Mouse (Mus musculus): ENCODE measurements around the gene Rreb1. TPM values are rescaled to one million over a fixed set of nuclear protein-coding genes. Genes with fewer than 3 reads are reported as not detected.

Gene Rreb1
- polyA plus RNA-seq, 1 experiment from 2014 or later, result 20.6 TPM

DNA sequence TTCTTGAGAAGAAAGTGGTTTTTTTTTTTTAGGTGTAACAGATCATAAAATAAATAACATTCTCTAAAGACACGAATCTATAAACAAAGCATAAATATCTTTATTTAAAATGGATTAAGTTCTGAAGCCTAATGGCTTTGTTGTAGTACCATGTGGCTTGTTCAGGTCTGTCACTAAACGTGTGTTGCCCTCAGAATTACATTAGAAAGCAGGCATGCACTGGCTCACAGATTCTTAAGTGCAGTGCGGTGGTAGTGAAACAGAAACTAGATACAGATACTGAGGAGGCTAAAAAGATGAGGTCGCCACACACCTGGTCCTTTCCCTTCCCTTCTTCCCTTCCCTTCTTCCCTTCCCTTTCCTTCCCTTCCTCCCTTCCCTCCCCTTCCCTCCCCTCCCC is 75.2 kb downstream of the Rreb1 start:
- 35% methylated on average over 4 of the region's 4 CpGs for WGBS
- H3K4me1 ChIP-seq (replicated peaks; ENCODE audit: control insufficient read depth, insufficient read depth, low read length), result peaks cover 41% of the 10 kb centered on the region
- H3K27me3 ChIP-seq (ENCODE audit: control insufficient read depth, insufficient read depth, low read depth, low read length), result no peaks in the 10 kb centered on the region
- no peak overlapping the region for H3K9ac ChIP-seq (ENCODE audit: low read length)
- no peaks in the 10 kb centered on the region for H3K36me3 ChIP-seq (ENCODE audit: control insufficient read depth, insufficient read depth, low read length)
- H3K4me3 ChIP-seq (ENCODE audit: low read length), result no peak overlapping the region
- no peaks in the 10 kb centered on the region for H3K9me3 ChIP-seq (ENCODE audit: control insufficient read depth, low read length)
- no peak overlapping the region for H3K4me2 ChIP-seq (ENCODE audit: low read depth, low read length)
- no peak for ATAC-seq (ENCODE audit: low read depth)
- H3K27ac ChIP-seq (ENCODE audit: low read length), result no peak overlapping the region

GRCm38 (mm10) chr13:37854031-37854431 is 75.8 kb downstream of the Rreb1 start:
- peaks cover 45% of the 10 kb centered on the region for H3K4me1 ChIP-seq (replicated peaks; ENCODE audit: control insufficient read depth, insufficient read depth, low read length)
- H3K27ac ChIP-seq (ENCODE audit: low read length), result peak overlapping the region; percentile 93
- no peaks in the 10 kb centered on the region for H3K27me3 ChIP-seq (ENCODE audit: control insufficient read depth, insufficient read depth, low read depth, low read length)
- WGBS, result 3% methylated on average over 14 of the region's 14 CpGs
- H3K9me3 ChIP-seq (ENCODE audit: control insufficient read depth, low read length), result no peaks in the 10 kb centered on the region
- peak overlapping the region; percentile 61 for H3K4me2 ChIP-seq (ENCODE audit: low read depth, low read length)
- H3K9ac ChIP-seq (ENCODE audit: low read length), result peak overlapping the region; percentile 61
- ATAC-seq (ENCODE audit: low read depth), result peak; percentile 52
- no peaks in the 10 kb centered on the region for H3K36me3 ChIP-seq (ENCODE audit: control insufficient read depth, insufficient read depth, low read length)
- peak overlapping the region; percentile 39 for H3K4me3 ChIP-seq (ENCODE audit: low read length)

- H3K4me3 ChIP-seq (ENCODE audit: low read length), result peak overlapping the region; percentile 39
- WGBS, result 22% methylated on average over 14 of the region's 14 CpGs
- peak overlapping the region; percentile 61 for H3K9ac ChIP-seq (ENCODE audit: low read length)
- H3K4me1 ChIP-seq (replicated peaks; ENCODE audit: control insufficient read depth, insufficient read depth, low read length), result peaks cover 47% of the 10 kb centered on the region
- H3K27me3 ChIP-seq (ENCODE audit: control insufficient read depth, insufficient read depth, low read depth, low read length), result no peaks in the 10 kb centered on the region
- 0 out of 2 replicates have a peak, but pooled peaks cover 2% of the 10 kb centered on the region for H3K36me3 ChIP-seq (ENCODE audit: control insufficient read depth, insufficient read depth, low read length)
- H3K27ac ChIP-seq (ENCODE audit: low read length), result peak overlapping the region; percentile 93
- ATAC-seq (ENCODE audit: low read depth), result 0 out of 2 replicates have a peak, but pooled peaks have one; percentile 26
- no peaks in the 10 kb centered on the region for H3K9me3 ChIP-seq (ENCODE audit: control insufficient read depth, low read length)
- H3K4me2 ChIP-seq (ENCODE audit: low read depth, low read length), result peak overlapping the region; percentile 61
Measured at GRCm38 (mm10) chr13:37854455-37855220, 76.4 kb downstream of the Rreb1 start.

- H3K27me3 ChIP-seq (ENCODE audit: control insufficient read depth, insufficient read depth, low read depth, low read length), result no peaks in the 10 kb centered on the region
- peak overlapping the region; percentile 61; the same call in 1 of the 2 replicates for H3K4me2 ChIP-seq (ENCODE audit: low read depth, low read length)
- WGBS, result 37% methylated on average over 3 of the region's 3 CpGs
- H3K9me3 ChIP-seq (ENCODE audit: control insufficient read depth, low read length), result no peaks in the 10 kb centered on the region
- peak overlapping the region; percentile 93 for H3K27ac ChIP-seq (ENCODE audit: low read length)
- ATAC-seq (ENCODE audit: low read depth), result no peak
- H3K4me1 ChIP-seq (replicated peaks; ENCODE audit: control insufficient read depth, insufficient read depth, low read length), result peaks cover 50% of the 10 kb centered on the region
- 0 out of 2 replicates have a peak, but pooled peaks cover 3% of the 10 kb centered on the region for H3K36me3 ChIP-seq (ENCODE audit: control insufficient read depth, insufficient read depth, low read length)
- no peak overlapping the region for H3K4me3 ChIP-seq (ENCODE audit: low read length)
- H3K9ac ChIP-seq (ENCODE audit: low read length), result no peak overlapping the region
Measured at GRCm38 (mm10) chr13:37855221-37855757, 77.1 kb downstream of the Rreb1 start.

GRCm38 (mm10) chr13:37855765-37856164 is 77.6 kb downstream of the Rreb1 start:
- H3K27ac ChIP-seq (ENCODE audit: low read length), result no peak overlapping the region
- no peak overlapping the region for H3K9ac ChIP-seq (ENCODE audit: low read length)
- no peak overlapping the region for H3K4me2 ChIP-seq (ENCODE audit: low read depth, low read length)
- 0 out of 2 replicates have a peak, but pooled peaks cover 3% of the 10 kb centered on the region for H3K36me3 ChIP-seq (ENCODE audit: control insufficient read depth, insufficient read depth, low read length)
- H3K27me3 ChIP-seq (ENCODE audit: control insufficient read depth, insufficient read depth, low read depth, low read length), result no peaks in the 10 kb centered on the region
- H3K4me1 ChIP-seq (replicated peaks; ENCODE audit: control insufficient read depth, insufficient read depth, low read length), result peaks cover 50% of the 10 kb centered on the region
- H3K9me3 ChIP-seq (ENCODE audit: control insufficient read depth, low read length), result no peaks in the 10 kb centered on the region
- ATAC-seq (ENCODE audit: low read depth), result no peak
- H3K4me3 ChIP-seq (ENCODE audit: low read length), result no peak overlapping the region

- Histone ChIP-seq H3K4me3 (ENCODE audit: low read length) (no peak overlapping the region), H3K4me1 (replicated peaks; ENCODE audit: control insufficient read depth, insufficient read depth, low read length) (peaks cover 57% of the 10 kb centered on the region)
- no peak for ATAC-seq (ENCODE audit: low read depth)
Measured at GRCm38 (mm10) chr13:37856537-37856936, 78.3 kb downstream of the Rreb1 start.

DNA sequence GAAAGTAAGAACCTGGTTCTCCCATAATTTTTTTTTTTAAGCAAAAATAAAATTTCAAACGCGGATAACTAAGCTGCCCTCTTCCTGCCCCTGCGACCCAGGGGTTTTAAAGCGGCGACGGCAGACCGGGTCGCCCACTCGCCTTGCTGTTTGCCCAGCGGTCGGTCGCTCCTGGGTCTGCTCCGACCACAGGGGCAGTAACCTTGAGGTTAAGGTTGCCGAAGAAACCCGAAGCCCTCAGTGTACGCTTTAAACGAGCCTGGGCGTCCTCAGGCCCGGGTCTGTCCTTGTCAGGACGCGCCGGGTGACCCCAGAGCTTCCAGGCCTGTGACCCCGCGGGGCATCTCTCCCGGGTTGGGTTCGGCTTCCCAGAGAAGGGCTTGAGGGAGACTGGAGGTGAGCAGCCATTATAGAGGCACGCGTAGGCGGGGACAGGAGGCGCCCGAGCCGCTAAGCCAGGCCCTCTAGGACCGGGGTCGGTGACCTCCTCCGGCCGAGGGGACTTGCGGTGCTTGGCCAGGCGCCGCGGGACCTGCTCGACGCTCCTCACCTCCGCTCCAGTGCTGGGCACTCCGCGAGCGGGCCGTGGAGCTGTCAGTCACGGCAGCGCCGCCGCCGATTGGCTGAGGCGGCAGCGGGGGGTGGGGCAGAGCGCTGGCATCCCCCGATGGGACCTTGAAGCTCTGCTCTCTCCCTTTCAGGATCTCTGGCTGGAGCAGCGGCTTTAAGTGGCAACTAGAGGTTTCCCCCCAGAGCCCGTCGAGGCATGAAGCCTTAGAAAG is 79.3 kb downstream of the Rreb1 start:
- WGBS, result under 1% methylated on average over 54 of the region's 59 CpGs
- H3K36me3 ChIP-seq (ENCODE audit: control insufficient read depth, insufficient read depth, low read length), result 0 out of 2 replicates have a peak, but pooled peaks cover 3% of the 10 kb centered on the region
- no peaks in the 10 kb centered on the region for H3K9me3 ChIP-seq (ENCODE audit: control insufficient read depth, low read length)
- H3K9ac ChIP-seq (ENCODE audit: low read length), result peak overlapping the region; percentile 81
- peak overlapping the region; percentile 72 for H3K4me3 ChIP-seq (ENCODE audit: low read length)
- ATAC-seq (ENCODE audit: low read depth), result peak; percentile 93
- H3K27ac ChIP-seq (ENCODE audit: low read length), result peak overlapping the region; percentile 84
- peaks cover 64% of the 10 kb centered on the region for H3K4me1 ChIP-seq (replicated peaks; ENCODE audit: control insufficient read depth, insufficient read depth, low read length)
- H3K27me3 ChIP-seq (ENCODE audit: control insufficient read depth, insufficient read depth, low read depth, low read length), result no peaks in the 10 kb centered on the region
- H3K4me2 ChIP-seq (ENCODE audit: low read depth, low read length), result peak overlapping the region; percentile 98

More at GRCm38 (mm10) chr13:37856537-37856936, 78.3 kb downstream of the Rreb1 start:
- Histone ChIP-seq H3K9ac (ENCODE audit: low read length) (no peak overlapping the region; the same call in 1 of the 2 replicates), H3K27me3 (ENCODE audit: control insufficient read depth, insufficient read depth, low read depth, low read length) (no peaks in the 10 kb centered on the region), H3K9me3 (ENCODE audit: control insufficient read depth, low read length) (no peaks in the 10 kb centered on the region), H3K36me3 (ENCODE audit: control insufficient read depth, insufficient read depth, low read length) (0 out of 2 replicates have a peak, but pooled peaks cover 3% of the 10 kb centered on the region), H3K27ac (ENCODE audit: low read length) (no peak overlapping the region), H3K4me2 (ENCODE audit: low read depth, low read length) (peak overlapping the region; percentile 98; the same call in 1 of the 2 replicates)
- WGBS, result 36% methylated on average over 2 of the region's 2 CpGs

DNA sequence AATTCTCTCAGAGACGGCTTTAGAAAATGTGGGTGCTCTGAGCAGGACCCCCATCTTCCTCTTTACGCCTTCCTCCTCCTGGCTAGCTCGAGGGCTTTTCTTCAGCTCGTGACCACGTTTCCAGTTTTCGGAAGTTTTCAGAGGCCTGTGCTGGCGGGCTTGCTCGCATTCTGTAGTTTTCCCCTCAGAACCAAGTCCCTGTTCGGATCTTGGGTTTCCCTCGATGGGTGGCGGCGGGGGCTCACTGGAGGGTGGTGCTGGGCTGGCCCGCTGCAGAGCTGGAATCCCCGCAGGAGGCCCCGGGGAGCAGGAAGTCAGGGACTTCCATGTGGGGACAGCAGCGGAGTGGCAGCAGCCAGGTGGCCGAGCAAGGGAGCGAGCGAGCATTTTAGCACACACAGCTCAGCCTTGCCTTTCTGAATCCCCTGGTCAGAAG is 79.9 kb downstream of the Rreb1 start:
- peak overlapping the region; percentile 81 for H3K9ac ChIP-seq (ENCODE audit: low read length)
- peaks cover 64% of the 10 kb centered on the region for H3K4me1 ChIP-seq (replicated peaks; ENCODE audit: control insufficient read depth, insufficient read depth, low read length)
- H3K27me3 ChIP-seq (ENCODE audit: control insufficient read depth, insufficient read depth, low read depth, low read length), result no peaks in the 10 kb centered on the region
- H3K4me3 ChIP-seq (ENCODE audit: low read length), result peak overlapping the region; percentile 72
- WGBS, result 6% methylated on average over 19 of the region's 19 CpGs
- H3K27ac ChIP-seq (ENCODE audit: low read length), result peak overlapping the region; percentile 84
- H3K36me3 ChIP-seq (ENCODE audit: control insufficient read depth, insufficient read depth, low read length), result 0 out of 2 replicates have a peak, but pooled peaks cover 3% of the 10 kb centered on the region
- ATAC-seq (ENCODE audit: low read depth), result peak; percentile 35; the same call in 1 of the 2 replicates
- H3K4me2 ChIP-seq (ENCODE audit: low read depth, low read length), result peak overlapping the region; percentile 98
- H3K9me3 ChIP-seq (ENCODE audit: control insufficient read depth, low read length), result no peaks in the 10 kb centered on the region

All from lung, embryonic 16.5 days (tissue).